Mouse (Mus musculus) C2C12 (cell line): Measurements from ENCODE around the gene Stat6. TPM values are rescaled to one million over a fixed set of nuclear protein-coding genes. Genes with fewer than 3 reads are reported as not detected.

ENCODE experiments used
- H3K27me3 ChIP-seq: one replicate; pipeline ENCODE4 v1.6.1; 2011; ENCODE audit not compliant: control insufficient read depth, insufficient read depth, insufficient read length
- H3K36me3 ChIP-seq: one replicate; pipeline ENCODE4 v1.6.1; 2011; ENCODE audit not compliant: control insufficient read depth, insufficient read depth
- H3K4me3 ChIP-seq: one replicate; pipeline ENCODE4 v1.5.1; 2011; ENCODE audit warnings: mild to moderate bottlenecking, control low read depth; ENCODE audit not compliant: poor library complexity, insufficient read depth, severe bottlenecking
- H3K79me2 ChIP-seq: one replicate; pipeline ENCODE4 v1.6.1; 2011; ENCODE audit not compliant: control insufficient read depth, insufficient read depth
- H3K79me3 ChIP-seq: one replicate; pipeline ENCODE4 v1.6.1; 2011; ENCODE audit warnings: low read depth, control low read depth
- H3ac ChIP-seq: one replicate; pipeline ENCODE3; 2011; ENCODE audit warnings: low read depth; ENCODE audit not compliant: control insufficient read depth, insufficient read length
- CEBPB ChIP-seq: IDR thresholded peaks from one replicate; pipeline ENCODE4 v1.6.1; 2011; ENCODE audit warnings: low read depth, mild to moderate bottlenecking, control low read depth, moderate library complexity
- CTCF ChIP-seq: IDR thresholded peaks from one replicate; pipeline ENCODE4 v1.5.1; 2011; ENCODE audit not compliant: control insufficient read depth, insufficient read depth, insufficient read length
- FOSL1 ChIP-seq: IDR thresholded peaks from one replicate; pipeline ENCODE4 v1.8.0; 2011; ENCODE audit warnings: mild to moderate bottlenecking, low read length; ENCODE audit not compliant: poor library complexity, insufficient read depth, severe bottlenecking
- MAX ChIP-seq: IDR thresholded peaks from one replicate; pipeline ENCODE4 v1.6.1; 2011; ENCODE audit warnings: mild to moderate bottlenecking, control low read depth
- MYOD1 ChIP-seq: IDR thresholded peaks from one replicate; pipeline ENCODE4 v1.6.1; 2011; ENCODE audit warnings: low read depth; ENCODE audit not compliant: control insufficient read depth, insufficient read length
- MYOG ChIP-seq: IDR thresholded peaks from one replicate; pipeline ENCODE4 v1.6.1; 2011; ENCODE audit not compliant: control insufficient read depth, insufficient read length; ENCODE audit errors: extremely low read depth
- USF1 ChIP-seq: IDR thresholded peaks from one replicate; pipeline ENCODE4 v1.6.1; 2011; ENCODE audit warnings: low read depth, mild to moderate bottlenecking, control low read depth, moderate library complexity
- polyA plus RNA-seq: library from polyadenylated mRNA; unstranded; fragments of >200 nt; fragmentation: generic; extraction: Trizol; gene quantifications from one replicate; pipeline ENCODE4 v1.2.1, GENCODE M21; 2012; ENCODE audit warnings: missing spikeins

The Stat6 gene
- polyA plus RNA-seq, 1 experiment, result 0.26 TPM

DNA sequence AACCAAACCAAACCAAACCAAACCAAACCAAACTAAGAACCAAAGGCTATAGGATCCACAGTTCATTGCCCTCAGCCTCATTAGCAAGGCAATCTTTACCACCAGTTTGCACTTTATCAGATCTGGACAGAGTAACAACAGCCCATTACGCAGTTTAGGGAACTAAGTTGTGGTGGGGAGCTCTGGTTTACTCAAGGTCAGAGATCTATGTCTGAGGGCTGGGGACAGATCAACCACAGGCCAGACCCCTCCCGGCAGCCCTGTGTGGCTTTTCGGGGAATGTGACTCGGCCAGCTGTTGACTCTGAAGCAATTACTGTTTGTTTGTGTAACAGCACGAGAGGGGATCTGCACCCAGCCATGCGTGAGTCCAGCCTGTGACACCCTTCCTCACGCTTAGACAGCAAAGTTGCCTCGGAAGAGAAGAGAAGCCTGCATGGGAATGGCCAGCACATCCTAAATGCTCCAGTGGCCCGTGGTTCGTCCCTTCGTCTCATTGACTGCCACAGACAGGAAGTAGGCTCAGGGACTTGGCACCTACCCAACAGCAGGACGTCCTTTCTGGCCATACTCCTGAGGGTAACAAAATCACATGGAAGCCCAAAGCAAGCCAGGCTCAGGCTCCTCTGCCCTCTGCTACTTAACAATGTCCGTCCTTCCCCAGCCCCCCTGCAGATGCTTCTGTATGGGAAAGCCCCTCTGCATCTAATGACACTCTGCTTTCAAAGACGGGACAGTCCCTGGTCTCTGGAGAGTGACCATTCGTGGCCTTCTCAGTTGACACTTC lies 38.1 kb upstream of the Stat6 start:
- H3K4me3 ChIP-seq, result no peak overlapping the region
- H3K36me3 ChIP-seq, result peaks cover 93% of the 10 kb centered on the region
- peak overlapping the region; percentile 7 for H3ac ChIP-seq
- H3K27me3 ChIP-seq, result no peaks in the 10 kb centered on the region
- peaks cover 90% of the 10 kb centered on the region for H3K79me2 ChIP-seq
- TF ChIP-seq MYOD1 (peak; percentile 90), USF1 (no peak), MAX (peak; percentile 78), CEBPB (peak; percentile 73), MYOG (no peak), CTCF (no peak), FOSL1 (no peak)
- H3K79me3 ChIP-seq, result peaks cover 39% of the 10 kb centered on the region

DNA sequence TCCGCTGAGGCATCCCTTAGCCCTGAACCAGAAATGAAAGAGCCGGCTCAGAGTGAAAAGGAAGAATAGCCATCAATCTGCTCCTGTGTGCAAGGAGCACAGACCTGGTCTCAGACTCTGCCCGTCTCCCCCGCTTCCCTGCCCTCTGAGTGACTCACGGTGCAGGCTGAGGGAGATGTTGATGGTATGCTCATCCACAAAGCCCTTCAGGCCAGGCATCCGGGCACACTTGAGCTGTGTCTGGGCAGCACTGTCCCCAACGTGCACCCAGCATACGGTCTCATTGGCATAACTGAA lies 37.6 kb upstream of the Stat6 start:
- Histone ChIP-seq H3K4me3 (no peak overlapping the region), H3K79me2 (peaks cover 90% of the 10 kb centered on the region), H3K27me3 (no peaks in the 10 kb centered on the region), H3K79me3 (peaks cover 39% of the 10 kb centered on the region), H3ac (peak overlapping the region; percentile 0), H3K36me3 (peaks cover 93% of the 10 kb centered on the region)
- TF ChIP-seq MAX (no peak), MYOG (no peak), FOSL1 (no peak), CTCF (no peak), MYOD1 (no peak), USF1 (no peak), CEBPB (no peak)

DNA sequence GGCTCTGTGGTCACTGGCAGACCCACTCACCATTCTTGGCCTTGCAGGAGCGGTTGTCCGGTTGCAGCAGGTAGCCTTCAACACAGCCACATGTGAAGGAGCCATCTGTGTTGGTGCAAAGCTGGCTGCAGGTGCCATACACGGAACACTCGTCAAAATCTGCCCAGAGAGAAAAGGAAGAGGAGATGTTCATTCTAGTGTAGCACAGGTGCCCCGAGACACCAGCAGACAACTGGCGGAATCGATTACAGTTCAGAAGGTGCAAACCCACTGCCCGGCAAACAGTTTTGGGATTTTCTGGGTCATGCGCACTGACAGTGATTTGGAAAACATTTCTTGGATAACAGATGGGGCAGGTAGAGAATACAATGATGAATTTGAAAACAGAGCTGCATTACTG lies 37.0 kb upstream of the Stat6 start:
- TF ChIP-seq MYOD1, result no peak
- no peak for TF ChIP-seq FOSL1
- TF ChIP-seq MYOG, result no peak
- no peak for TF ChIP-seq MAX
- no peak for TF ChIP-seq USF1
- TF ChIP-seq CTCF, result no peak
- TF ChIP-seq CEBPB, result no peak
- H3ac ChIP-seq, result no peak overlapping the region
- peaks cover 90% of the 10 kb centered on the region for H3K79me2 ChIP-seq
- peaks cover 38% of the 10 kb centered on the region for H3K79me3 ChIP-seq
- no peaks in the 10 kb centered on the region for H3K27me3 ChIP-seq
- no peak overlapping the region for H3K4me3 ChIP-seq
- H3K36me3 ChIP-seq, result peaks cover 93% of the 10 kb centered on the region

DNA sequence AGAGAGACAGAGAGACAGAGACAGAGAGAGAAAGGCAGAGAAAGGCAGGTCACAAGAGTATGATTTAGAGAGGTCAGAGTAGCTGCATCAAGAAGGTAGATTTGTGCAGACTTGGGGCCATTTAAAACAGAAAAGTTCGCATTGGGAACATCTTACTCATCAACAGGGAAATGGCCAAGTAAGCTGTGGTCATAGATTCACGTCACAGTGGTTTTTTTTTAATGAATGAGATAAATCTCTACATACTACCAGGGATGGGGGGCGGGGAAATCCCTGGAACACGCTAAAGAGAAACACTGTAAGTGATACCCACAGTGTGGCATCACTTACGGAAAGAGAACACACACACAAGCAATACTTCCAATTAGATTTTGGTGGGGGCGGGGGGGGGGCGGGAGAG lies 35.7 kb upstream of the Stat6 start:
- no peak overlapping the region for H3ac ChIP-seq
- H3K79me3 ChIP-seq, result peaks cover 38% of the 10 kb centered on the region
- peak; percentile 70 for TF ChIP-seq FOSL1
- TF ChIP-seq MAX, result no peak
- TF ChIP-seq MYOD1, result no peak
- TF ChIP-seq MYOG, result no peak
- no peak for TF ChIP-seq USF1
- H3K4me3 ChIP-seq, result no peak overlapping the region
- peaks cover 87% of the 10 kb centered on the region for H3K79me2 ChIP-seq
- no peaks in the 10 kb centered on the region for H3K27me3 ChIP-seq
- peaks cover 93% of the 10 kb centered on the region for H3K36me3 ChIP-seq

DNA sequence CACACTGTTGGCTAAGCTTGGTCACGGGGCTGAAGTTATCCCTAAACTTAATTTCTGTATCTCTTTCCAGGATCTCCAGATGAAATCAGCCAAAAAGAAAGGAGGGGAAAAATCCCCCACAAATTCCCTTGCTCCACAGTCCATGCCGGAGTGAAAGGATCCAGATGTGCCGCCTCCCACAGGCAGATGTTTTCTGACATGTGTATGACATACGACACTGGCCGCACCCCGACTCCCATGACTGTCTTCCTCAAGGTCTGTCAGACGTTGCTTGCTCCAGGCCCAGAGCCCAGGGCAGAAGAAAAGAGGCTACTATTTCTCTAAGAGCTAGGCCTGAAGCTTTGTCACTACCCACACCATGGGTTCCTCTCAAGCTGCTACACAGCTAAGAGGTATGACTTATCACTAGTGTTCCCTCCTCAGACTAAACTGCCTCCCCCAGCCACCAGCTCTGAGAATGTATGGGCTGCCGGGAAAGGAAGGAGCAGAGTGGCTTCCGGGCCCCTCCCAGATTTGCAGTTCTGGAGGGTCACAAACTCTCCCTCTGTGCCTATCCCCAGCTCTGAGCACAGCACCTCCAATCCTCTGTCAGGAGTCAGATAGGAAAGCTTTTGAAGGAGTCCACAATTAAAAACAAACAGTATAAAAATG lies 33.2 kb upstream of the Stat6 start:
- H3K79me3 ChIP-seq, result peaks cover 44% of the 10 kb centered on the region
- no peak overlapping the region for H3ac ChIP-seq
- no peaks in the 10 kb centered on the region for H3K27me3 ChIP-seq
- H3K4me3 ChIP-seq, result no peak overlapping the region
- no peak for TF ChIP-seq CTCF
- no peak for TF ChIP-seq MYOG
- TF ChIP-seq CEBPB, result no peak
- no peak for TF ChIP-seq MYOD1
- TF ChIP-seq USF1, result no peak
- no peak for TF ChIP-seq FOSL1
- no peak for TF ChIP-seq MAX
- H3K36me3 ChIP-seq, result peaks cover 89% of the 10 kb centered on the region
- peaks cover 87% of the 10 kb centered on the region for H3K79me2 ChIP-seq

DNA sequence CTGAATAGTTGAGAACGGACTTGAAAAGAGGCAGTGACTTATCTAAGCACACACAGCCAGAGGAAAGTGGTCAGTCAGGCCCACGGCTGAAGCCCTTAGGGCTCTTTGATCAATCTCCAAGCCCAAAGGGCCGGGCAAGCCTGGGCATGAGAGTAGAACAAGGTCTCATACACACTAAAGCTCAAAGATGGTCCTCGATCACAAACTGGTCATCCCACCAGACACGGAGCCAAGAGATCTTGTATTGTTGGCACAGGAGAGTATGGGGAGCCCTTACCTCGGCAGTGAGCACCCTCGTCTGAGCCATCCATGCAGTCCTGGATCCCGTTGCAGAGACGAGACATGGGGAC lies 32.7 kb upstream of the Stat6 start:
- H3K79me3 ChIP-seq, result peaks cover 49% of the 10 kb centered on the region
- no peak overlapping the region for H3K4me3 ChIP-seq
- TF ChIP-seq FOSL1 (no peak), CEBPB (no peak), MAX (no peak), MYOG (no peak), CTCF (no peak), USF1 (no peak), MYOD1 (no peak)
- no peaks in the 10 kb centered on the region for H3K27me3 ChIP-seq
- peaks cover 85% of the 10 kb centered on the region for H3K36me3 ChIP-seq
- H3K79me2 ChIP-seq, result peaks cover 87% of the 10 kb centered on the region
- H3ac ChIP-seq, result no peak overlapping the region
